Mouse (Mus musculus): ENCODE measurements around the gene Abi1.

DNA sequence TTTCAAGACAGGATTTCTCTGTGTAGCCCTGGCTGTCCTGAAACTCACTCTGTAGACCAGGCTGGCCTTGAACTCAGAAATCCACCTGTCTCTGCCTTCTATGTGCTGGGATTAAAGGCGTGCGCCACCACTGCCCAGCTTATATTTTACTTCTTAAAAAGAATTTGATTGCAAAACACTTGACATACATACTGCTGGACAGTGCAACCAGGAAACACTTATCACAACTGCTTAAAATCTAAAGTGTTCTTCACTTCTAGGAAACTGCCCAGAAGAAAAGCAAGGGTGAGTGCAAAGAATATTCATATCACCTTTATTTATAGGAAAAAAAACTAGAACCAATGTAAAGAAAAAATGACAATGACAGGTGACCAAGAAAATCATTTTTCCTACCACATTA lies 42.0 kb downstream of the Abi1 start:
- TF ChIP-seq POLR2A (IDR thresholded peaks at IDR 0.05; ENCODE audit: borderline replicate concordance, control insufficient read depth, low read depth, low read length) (no peak), CTCF (IDR thresholded peaks at IDR 0.05; ENCODE audit: control insufficient read depth, insufficient read depth, low read length) (no peak)
